Mouse (Mus musculus) mouse embryonic stem cell (cell line): Measurements from ENCODE around the gene Tradd.

Experiments used
- in situ Hi-C, 2 experiments: fragments of 300-500 bp; cut with MboI; formaldehyde crosslinking; loops; 1 replicate in 1 of 2; 3 replicates in 1 of 2; pipeline ENCODE4 v1.14.3; 2019 to 2020; ENCODE audit warnings: low sequenced_read_pairs in 2 of 2, low pct_unique_long_range_greater_than_20kb in 1 of 2, mixed read lengths in 1 of 2; ENCODE audit not compliant: unreplicated experiment in 1 of 2

Tradd gene

GRCm38 (mm10) chr8:105280567-105280966 lies 16.2 kb upstream of the Tradd start:
- in situ Hi-C loops, result loop anchor here (10.0 kb wide), 3 partner anchors 146 to 216 kb away; partner anchors contain the start of gene Ces4a (in 1 of the 2)

- in situ Hi-C loops, result no loop called here
Measured at GRCm38 (mm10) chr8:105278911-105279334, 14.5 kb upstream of the Tradd start.

GRCm38 (mm10) chr8:105276292-105277120 lies 12.1 kb upstream of the Tradd start:
- in situ Hi-C loops, result no loop called here

GRCm38 (mm10) chr8:105275840-105276239 lies 11.4 kb upstream of the Tradd start, which contains the start of gene Nol3:
Gene Nol3 (plus strand): TSS chr8:105276140.
- in situ Hi-C loops, result no loop called here

- in situ Hi-C loops, result no loop called here
Measured at GRCm38 (mm10) chr8:105275387-105275786, 11.0 kb upstream of the Tradd start.

GRCm38 (mm10) chr8:105270916-105271186 lies 6.4 kb upstream of the Tradd start:
- in situ Hi-C loops, result no loop called here

- in situ Hi-C loops, result no loop called here
Measured at GRCm38 (mm10) chr8:105270101-105270915, 5.9 kb upstream of the Tradd start.

- in situ Hi-C loops, result no loop called here
Measured at GRCm38 (mm10) chr8:105269461-105269947, 5.1 kb upstream of the Tradd start, which contains the start of gene Hsf4. Gene Hsf4 (plus strand): TSS chr8:105269801.

GRCm38 (mm10) chr8:105269075-105269458 lies 4.7 kb upstream of the Tradd start:
- in situ Hi-C loops, result no loop called here

- in situ Hi-C loops, result no loop called here
Measured at GRCm38 (mm10) chr8:105268342-105269074, 4.1 kb upstream of the Tradd start.

- in situ Hi-C loops, result no loop called here
Measured at GRCm38 (mm10) chr8:105266775-105267174, 2.4 kb upstream of the Tradd start.

GRCm38 (mm10) chr8:105265128-105265527 lies 719 bp upstream of the Tradd start:
- in situ Hi-C loops, result no loop called here

GRCm38 (mm10) chr8:105263244-105263912 lies 1.0 kb downstream of the Tradd start:
- in situ Hi-C loops, result no loop called here

GRCm38 (mm10) chr8:105261326-105261980 lies 3.0 kb downstream of the Tradd start:
- in situ Hi-C loops, result no loop called here

- in situ Hi-C loops, result no loop called here
Measured at GRCm38 (mm10) chr8:105260371-105261099, 3.9 kb downstream of the Tradd start.

- in situ Hi-C loops, result no loop called here
Measured at GRCm38 (mm10) chr8:105259721-105260320, 4.6 kb downstream of the Tradd start.
